Mouse (Mus musculus): Measurements from ENCODE around the gene Pdzk1.

Gene Pdzk1

DNA sequence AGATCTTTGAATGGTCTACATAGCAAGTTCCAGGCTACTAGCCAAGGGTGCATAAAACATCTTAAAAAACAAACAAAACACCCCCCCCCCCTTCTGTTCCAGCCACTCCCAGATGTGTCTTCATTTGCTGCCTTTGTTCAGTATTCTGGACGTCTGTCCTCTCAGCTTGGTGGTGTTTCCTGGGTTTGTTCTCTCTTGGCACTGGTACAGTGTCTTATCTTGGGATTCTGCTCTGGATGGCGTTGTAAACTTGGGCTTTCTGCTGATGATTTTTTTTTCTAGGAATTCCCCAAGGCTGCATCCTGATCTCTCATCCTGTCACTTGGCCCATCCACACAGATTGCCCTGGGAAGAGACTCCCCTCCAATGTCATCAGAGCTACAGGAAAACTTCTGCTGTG is 7.3 kb downstream of the Pdzk1 start:
- DNase-seq (ENCODE audit: low spot score in 2 of 2) = no peak

DNA sequence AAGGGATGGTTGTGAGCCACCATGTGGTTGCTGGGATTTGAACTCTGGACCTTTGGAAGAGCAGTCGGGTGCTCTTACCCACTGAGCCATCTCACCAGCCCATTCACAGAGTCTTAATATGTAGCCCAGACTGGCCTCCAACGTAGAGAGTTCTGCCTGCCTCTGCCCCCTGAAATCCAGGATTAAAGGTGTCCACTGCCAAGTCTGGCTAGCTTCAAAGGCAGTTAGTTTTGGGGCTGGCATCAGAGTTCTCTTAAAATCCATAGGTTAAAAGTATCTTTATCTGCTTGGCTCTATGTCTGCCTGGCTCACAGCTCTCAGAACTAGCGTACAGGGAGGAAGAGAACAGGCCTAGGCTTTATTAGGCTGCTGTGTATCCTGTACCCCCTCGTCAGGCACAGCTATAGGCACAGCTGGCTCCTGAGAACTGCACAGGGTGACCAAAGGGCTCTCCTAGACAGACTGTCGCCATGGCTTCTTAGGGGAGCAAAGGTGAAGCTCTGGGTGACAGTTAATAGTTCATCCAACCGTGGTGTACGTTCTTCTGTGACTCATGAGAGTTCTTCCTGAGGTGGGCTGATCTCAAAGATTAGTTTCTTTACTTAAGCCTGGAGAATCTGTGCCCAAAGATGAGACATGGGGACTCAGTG is 10.0 kb downstream of the Pdzk1 start:
- peak in 1 of 2 experiments; percentile 2 for DNase-seq (ENCODE audit: low spot score in 2 of 2)

DNA sequence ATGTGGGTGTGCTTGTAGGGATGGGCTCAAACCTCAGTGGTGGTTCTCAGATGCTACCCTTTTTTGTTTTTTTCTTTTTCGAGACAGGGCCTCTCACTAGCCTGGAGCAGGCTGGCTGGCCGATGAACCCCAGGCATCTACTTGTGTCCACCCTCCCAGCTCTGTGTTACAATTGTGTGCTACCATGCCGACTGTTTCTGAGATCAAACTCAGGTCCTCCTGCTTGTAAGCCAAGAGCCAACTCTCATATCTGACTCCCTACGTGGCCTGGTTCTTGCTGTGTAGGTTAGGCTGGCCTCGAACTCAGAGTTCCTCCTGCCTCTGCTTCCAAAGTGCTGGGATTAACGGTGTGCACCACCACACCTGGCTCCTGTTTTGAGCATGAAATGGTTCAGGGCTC is 16.1 kb downstream of the Pdzk1 start:
- peak in 1 of 2 experiments; percentile 12 for DNase-seq (ENCODE audit: low spot score in 2 of 2)

DNA sequence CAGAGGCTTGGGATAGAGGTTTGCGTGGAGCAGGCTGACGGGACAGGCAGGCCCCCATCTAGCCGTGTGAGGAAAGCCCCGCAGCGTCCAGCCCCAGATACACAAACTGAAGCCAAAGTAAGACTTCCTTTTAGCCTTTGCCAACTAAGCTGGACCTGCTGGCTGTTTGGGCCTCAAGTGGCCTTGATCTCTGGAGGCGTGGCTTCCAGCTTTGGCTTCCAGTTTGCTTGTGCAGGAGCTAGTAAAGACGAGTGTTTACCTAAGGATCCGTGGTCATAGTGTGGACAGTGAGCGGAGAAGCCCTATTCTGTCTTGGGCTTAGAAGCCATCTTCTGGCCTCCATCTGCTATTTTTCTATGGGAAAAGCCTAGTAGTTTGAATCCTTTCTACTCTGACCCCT is 16.7 kb downstream of the Pdzk1 start:
- peak in 1 of 2 experiments; percentile 20 for DNase-seq (ENCODE audit: low spot score in 2 of 2)

DNA sequence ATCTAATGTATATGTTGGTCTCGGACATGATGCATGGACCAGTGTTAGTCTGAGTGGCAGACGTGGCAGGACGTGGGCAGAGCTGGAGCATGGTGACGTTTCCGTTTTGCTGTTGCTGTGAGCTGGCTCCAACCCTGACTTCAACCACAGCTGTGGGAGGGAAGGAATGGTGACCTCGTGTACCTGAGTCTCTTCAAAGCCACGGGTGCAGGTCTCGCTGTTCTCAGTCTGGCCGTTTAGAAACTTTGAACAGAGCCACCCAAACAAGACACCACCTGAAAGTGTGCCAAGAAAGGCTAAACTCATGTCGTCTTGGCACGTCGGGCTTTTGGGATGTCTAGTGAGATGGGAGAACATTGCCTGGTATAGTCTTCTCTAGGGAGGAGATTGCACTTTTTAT is 17.9 kb downstream of the Pdzk1 start:
- peak in 1 of 2 experiments; percentile 9 for DNase-seq (ENCODE audit: low spot score in 2 of 2)

DNA sequence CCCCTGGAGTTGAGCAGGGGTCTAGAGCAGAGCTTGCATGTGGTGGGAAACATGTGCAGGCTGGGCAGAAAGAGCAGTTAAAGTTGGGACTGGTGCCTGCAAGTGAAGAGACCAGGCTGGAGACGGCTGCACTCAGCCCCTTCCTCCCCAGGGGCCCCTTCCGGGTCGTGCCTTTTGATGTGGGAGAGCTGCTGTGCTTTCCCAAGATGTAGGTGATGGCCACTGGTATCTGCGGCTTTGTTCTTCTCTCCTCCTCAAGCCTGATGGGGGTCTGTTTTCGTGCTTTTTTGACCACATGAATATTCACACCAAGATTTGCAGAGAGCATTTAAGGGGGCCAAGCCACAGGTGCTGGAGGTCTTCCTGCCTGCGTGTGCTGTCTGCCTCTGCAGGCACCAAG is 18.6 kb downstream of the Pdzk1 start:
- peak in 1 of 2 experiments; percentile 11 for DNase-seq (ENCODE audit: low spot score in 2 of 2)

DNA sequence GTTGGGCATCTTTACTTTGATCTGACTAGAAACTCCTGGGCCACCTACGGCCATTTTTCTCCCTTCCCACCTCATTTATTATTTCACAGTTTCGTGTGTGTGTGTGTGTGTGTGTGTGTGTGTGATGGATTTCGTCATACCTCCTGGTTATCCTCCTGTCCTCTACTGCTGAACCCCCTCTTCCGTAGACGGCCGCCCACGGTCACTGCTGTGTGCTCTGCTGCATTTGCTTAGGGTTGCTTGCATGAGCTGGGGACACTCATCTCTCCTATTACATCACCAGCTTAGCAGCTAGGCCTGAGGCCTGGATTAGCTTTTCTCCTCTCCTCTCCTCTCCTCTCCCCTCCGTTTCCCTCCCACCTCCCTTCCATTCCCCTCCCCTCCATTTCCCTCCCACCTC is 19.4 kb downstream of the Pdzk1 start:
- peak in 1 of 2 experiments; percentile 25 for DNase-seq (ENCODE audit: low spot score in 2 of 2)

DNA sequence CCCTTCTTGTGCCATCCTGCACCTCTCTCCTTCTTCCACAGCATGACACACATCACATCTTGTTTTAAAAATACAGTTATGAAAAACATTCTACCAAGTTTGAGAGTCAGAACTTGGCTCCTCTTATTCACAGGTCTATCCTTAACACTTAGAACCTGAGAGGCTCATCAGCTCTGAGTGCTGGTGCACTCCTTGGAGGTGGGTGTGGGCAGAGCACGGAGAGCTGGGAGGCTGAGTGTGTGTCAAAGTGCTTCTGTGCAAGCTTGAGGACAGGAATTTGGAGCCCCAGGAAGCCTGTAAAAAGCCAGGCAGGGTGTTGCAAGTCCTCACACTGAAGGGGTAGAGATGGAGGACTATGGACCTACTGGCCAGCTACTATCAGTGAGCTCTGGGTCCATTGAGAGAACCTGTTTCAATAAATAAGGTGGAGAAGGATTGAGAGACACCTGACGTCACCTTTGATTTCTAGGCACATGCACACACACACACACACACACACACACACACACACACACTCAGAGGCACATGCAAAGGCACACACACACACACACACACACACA is 20.2 kb downstream of the Pdzk1 start:
- peak in 1 of 2 experiments; percentile 14 for DNase-seq (ENCODE audit: low spot score in 2 of 2)

DNA sequence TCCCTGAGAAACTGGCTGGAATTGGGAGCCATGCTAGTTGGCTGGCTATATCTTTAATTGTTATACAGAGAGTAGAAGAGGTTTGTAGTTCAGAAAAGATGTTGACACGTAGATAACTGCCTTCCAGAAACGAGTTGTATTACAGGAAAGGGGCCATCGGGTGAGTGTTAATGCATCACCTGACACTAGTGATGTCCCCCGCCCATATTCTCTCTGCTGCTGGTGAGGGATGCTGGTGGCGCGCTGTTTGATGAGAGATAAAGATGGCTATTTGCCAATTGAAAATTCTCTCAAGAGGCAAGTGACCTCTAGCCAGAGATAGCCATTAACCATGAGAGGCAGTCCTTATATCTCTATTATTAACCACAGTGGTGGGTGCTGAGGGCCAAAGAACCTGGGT is 23.5 kb downstream of the Pdzk1 start:
- peak in 1 of 2 experiments; percentile 12 for DNase-seq (ENCODE audit: low spot score in 2 of 2)

DNA sequence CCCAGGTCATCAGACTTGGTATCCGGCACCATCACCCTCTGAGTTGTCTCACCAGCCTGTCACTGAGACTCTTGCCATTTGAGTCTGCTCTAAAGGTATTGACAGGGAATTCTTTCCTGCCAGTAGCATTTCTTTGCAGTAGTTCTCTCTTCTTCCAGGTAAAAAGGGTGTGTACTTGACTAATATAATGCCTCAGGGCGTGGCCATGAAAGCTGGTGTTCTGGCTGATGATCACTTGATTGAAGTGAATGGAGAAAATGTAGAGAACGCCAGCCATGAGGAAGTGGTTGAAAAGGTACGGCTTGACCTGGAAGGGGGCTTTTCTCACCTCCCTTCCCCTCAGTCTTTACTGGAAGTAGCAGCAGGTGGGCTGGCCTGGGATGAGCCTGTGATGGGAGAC is 25.3 kb downstream of the Pdzk1 start:
- DNase-seq (ENCODE audit: low spot score in 2 of 2) = no peak

DNA sequence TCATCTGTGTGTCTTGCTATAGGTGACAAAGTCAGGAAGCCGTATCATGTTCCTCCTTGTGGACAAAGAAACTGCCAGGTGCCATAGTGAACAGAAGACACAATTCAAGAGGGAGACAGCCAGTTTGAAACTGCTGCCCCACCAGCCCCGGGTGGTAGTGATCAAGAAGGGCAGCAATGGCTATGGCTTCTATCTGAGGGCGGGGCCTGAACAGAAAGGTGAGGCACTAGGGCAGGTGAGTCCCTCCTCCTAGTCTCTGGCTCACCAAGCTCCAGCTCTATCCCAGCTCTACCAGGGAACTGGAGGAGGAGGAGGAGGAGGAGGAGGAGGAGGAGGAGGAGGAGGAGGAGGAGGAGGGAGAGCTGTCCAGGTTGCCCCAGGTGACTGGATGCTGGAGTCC is 26.7 kb downstream of the Pdzk1 start:
- DNase-seq (ENCODE audit: low spot score in 2 of 2) = no peak

DNA sequence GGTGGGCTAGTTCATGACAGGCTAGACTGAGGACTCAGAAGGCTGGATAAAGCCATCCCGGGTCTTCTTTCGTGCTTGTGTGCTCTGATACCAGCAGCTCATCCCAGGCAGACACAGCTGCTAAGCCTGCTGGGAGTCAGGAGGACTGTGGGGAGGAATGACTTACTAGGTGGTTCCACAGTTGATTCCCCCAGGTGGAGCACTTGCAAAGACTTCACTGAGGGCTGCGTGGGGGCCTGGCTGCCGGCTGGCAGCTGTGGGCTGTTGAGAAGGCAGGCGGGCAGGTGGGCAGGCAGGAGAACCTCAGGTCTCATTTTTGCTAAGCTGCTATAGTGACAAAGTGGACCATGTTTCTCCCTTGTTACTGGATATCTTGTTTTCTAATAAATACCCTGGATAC is 31.4 kb downstream of the Pdzk1 start:
- DNase-seq (ENCODE audit: low spot score in 2 of 2) = no peak

DNA sequence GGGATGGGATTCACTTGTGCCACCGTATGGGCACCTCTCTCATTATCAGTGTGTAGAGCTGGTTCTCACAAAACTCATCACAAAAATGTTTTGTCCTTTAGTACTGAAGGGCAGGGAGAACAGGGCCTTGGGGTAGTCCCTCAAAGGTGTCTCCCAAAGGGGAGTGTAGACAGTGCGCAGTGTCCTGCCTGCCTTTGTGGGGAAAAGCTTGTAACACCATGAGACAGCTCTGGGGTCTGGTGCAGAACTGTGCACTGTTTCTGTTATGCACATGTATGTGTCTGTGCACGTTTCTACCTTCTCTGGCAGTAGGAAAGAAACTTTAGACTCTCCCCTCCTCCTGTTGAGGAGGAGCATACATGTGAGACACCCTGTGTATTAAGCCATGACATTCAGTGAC is 38.8 kb downstream of the Pdzk1 start:
- no peak for DNase-seq (ENCODE audit: low spot score in 2 of 2)

DNA sequence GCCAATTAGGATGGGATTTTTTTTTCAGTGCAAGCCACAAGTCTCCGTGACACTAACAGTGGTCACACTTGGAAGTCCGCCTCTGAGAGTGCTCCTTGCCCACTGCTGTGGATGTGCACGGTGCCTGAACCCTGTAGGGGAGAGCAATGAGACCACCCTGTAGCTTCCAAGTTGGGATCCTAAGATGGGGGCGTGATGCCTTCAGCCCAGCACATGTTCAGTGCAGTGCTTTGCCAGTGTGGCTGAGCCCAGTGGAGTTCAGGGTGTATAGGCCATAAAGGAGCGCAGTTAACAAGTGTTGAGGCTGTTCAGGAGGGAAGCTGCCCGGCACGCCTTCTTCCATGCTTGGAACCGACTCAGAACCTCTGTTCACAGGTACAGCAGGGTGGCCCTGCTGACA is 39.5 kb downstream of the Pdzk1 start:
- DNase-seq (ENCODE audit: low spot score in 2 of 2) = no peak

DNA sequence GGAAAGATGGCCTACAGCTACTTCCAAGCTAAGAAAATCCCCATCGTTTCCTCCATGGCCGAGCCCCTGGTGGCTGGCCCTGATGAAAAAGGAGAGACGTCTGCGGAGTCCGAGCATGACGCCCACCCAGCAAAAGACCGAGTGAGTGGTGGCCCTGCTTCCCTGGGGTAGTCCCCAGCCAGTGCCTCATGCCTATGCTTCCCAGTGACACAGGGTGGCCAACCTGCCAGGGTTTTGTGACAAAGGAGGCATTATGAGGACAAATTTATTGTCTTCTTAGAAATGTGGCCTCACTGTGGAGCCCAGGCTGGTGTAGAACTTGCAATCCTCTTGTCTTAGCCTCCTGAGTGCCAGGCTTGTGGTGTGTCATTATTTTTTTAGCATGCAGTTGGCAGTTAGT is 40.0 kb downstream of the Pdzk1 start:
- DNase-seq (ENCODE audit: low spot score in 2 of 2) = no peak

DNA sequence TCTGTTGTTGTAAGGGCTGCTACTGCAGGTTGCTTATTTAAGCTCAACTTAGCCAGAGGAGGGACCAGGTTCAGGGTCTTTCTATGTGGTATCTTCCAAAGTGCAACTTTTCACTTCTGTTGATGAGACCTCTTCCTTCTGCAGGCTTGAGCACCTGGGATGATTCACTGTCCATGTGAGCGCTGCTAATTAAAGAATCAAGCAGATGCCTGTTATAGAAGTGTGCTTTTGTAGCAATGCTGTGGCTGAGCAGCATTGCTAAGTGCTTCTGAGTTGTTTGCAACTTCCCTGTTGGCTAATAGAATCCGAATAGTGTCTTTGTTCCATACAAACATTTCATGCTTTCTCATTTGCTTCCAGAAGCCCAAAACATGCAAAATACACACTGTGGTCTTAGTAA is 41.2 kb downstream of the Pdzk1 start:
- no peak for DNase-seq (ENCODE audit: low spot score in 2 of 2)

DNA sequence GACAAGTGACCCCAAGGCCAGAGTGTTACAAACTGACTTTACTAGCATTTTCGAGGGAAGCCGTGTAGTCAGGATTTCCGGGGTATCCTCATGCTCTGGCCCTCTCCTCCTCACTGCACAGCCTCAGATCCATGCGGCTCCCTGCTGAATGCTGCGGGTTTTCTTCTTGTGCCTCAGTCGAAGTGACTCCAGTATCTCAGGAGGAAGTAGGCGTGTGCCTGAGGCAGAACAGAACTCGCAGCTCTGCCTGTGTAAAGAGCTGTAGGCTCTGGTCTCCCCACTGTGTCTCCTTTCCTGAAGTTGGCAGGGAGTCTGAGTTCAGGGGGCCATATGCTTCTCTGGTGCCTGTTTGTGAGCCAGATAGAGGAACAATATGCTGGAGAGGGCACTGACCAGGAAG is 42.0 kb downstream of the Pdzk1 start:
- DNase-seq (ENCODE audit: low spot score in 2 of 2) = no peak

DNA sequence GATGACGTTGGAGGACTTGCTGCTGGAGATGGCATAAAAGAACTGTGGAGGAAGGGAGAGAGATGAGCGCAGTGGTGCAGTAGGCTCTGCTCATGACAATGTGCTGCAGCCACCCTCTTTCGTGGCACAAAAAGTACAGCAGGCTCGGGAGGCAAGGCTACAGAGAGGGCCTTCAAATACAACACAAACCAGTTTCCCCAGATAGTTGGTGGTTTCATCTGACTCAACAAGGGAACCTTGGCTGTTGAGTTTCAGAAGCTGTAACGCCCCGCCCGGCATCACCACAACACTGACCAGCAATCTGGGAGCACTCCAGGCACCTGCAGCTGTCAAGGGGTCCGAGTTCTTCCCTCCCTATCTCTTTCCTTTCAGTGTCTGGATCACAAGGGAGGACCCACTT is 43.4 kb downstream of the Pdzk1 start:
- DNase-seq (ENCODE audit: low spot score in 2 of 2) = no peak

DNA sequence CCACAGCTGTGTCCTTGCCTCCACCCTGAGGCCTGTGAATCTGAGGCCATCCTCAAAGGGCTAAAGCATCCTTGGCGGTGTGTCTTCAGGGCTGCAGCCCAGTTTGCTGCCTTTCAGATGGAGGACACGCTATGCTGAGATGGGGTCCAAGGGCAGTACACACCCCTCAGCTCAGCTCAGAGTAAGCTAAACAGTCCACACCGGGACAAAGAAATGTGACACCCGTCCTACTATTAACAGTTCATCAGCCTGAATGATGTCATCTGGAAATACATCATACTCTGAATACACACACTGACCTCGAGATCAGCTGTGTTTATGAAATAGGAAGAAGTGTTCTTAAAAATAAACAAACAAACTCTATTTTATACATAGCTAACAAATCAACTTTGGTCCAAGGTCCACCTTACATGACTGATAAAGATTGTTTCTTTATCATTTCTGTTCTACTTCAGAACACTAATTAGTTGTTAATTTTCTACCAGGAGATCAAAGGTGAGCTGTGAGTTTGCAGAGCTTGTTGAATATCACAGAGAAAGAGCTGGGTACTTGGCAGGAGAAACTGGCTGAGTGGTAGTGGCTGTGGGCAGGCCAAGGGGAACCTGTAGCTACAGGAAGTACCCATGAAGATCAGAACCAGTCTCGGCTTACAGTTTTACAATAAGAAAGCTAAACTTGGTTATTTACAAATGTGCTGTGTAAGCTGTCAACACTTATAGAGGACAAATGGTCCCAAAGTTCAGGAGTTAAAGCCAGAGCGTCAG is 45.9 kb downstream of the Pdzk1 start:
- no peak for DNase-seq (ENCODE audit: low spot score in 2 of 2)

DNA sequence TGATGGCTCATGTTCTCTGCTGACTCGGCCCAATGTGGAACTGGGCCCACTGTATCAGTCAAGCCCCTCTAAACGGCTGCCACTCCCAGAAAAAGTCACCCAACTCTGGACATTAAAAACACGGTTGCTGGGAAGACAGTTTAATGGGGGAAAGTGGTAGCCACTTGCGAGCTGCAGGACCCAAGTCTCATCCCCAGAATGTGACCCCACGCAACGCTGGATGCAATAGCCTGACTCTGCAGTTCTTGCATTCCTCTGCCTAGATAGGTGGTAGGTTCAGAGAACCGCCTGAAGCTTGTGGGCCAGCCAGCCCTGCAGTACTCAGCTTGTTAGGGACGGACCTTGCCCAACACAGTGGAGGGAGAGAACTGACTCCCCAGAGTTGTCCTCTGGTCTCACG is 50.5 kb downstream of the Pdzk1 start:
- no peak for DNase-seq (ENCODE audit: low spot score in 2 of 2)

DNA sequence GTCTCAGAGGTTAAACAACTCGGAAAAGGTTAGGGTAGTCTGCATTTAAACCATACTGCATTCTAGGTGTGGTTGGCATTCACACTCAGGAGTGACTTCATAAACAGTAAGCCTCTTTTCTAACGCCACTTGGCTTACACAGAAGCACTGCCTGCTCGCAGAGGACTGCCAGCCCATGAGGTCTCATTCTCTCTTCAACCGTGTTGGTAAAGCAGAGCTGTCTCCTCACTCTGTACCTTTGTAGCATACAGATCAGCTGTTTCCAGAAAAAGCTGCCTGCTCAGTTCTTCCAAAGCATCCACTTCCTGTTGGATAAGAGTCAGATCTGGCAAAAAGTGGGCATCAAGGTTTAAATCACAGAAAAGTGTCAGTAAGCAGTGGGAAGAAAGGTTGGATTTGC is 51.3 kb downstream of the Pdzk1 start:
- DNase-seq (ENCODE audit: low spot score in 2 of 2) = no peak

DNA sequence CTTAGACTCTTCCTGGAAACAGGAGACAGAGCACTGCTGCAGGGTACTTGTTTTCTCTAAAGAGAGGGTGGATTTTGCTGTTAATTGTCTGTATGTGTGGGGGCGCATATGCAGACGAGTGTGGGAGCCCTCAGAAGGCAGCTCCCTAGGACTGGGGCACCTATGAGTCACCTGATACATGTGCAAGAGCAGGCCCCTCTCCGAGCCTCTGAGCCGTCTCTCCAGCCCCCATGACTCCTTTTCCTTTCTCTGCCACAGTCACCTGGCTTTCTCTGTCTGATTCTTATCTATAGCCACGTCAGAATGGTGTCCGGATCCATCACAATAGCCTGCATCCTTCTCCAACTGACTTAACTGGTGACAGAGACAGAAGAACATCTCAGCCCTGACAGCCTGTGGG is 52.5 kb downstream of the Pdzk1 start:
- DNase-seq (ENCODE audit: low spot score in 2 of 2) = no peak

Measured in right cerebral cortex, postnatal 10 days (tissue).